Mouse (Mus musculus) cerebellum, adult 2 months (tissue): Measurements from ENCODE around the gene Psma4. TPM values are rescaled to one million over a fixed set of nuclear protein-coding genes. Genes with fewer than 3 reads are reported as not detected.

ENCODE experiments used
- DNase-seq, 2 experiments: peaks; one replicate each; pipeline ENCODE4 v3.0.0; 2021
- H3K27ac ChIP-seq: fragments of 200-500 bp; 2 replicates; pipeline ENCODE4 v1.5.1; 2012; ENCODE audit warnings: low read length, control low read depth, inconsistent platforms; ENCODE audit not compliant: insufficient read depth
- H3K27me3 ChIP-seq: fragments of 200-500 bp; 2 replicates; pipeline ENCODE4 v1.6.1; 2012; ENCODE audit warnings: inconsistent platforms, mild to moderate bottlenecking, low read length, moderate library complexity; ENCODE audit not compliant: control insufficient read depth, insufficient read depth
- H3K4me1 ChIP-seq: fragments of 200-500 bp; 2 replicates; pipeline ENCODE4 v1.6.1; 2011; ENCODE audit warnings: low read length; ENCODE audit not compliant: control insufficient read depth, insufficient read depth
- H3K4me3 ChIP-seq: fragments of 200-500 bp; replicated peaks from 2 replicates; pipeline ENCODE3; 2011; ENCODE audit warnings: mild to moderate bottlenecking, low read depth, low read length, control low read depth; ENCODE audit not compliant: insufficient read depth
- CTCF ChIP-seq: fragments of 200-500 bp; IDR thresholded peaks from 2 replicates; pipeline ENCODE4 v1.5.1; 2011; ENCODE audit warnings: low read depth, mild to moderate bottlenecking, control low read depth, low read length, moderate library complexity, borderline replicate concordance; ENCODE audit not compliant: insufficient read depth
- POLR2A ChIP-seq: fragments of 200-500 bp; IDR thresholded peaks from 2 replicates; pipeline ENCODE4 v1.6.1; 2011; ENCODE audit warnings: low read length, control low read depth, borderline replicate concordance; ENCODE audit not compliant: insufficient read depth
- WGBS: fragments of 180-500 bp; shearing (Covaris S2); methylation state at CpG from one replicate; pipeline ENCODE4 v1.1.7; 2018; 5-methylcytosine and 5-hydroxymethylcytosine counted together
- polyA plus RNA-seq: library from polyadenylated mRNA; depleted of rRNA; stranded (reverse); fragments of >200 nt; gene quantifications from 2 replicates; pipeline ENCODE4 v1.2.3, GENCODE M21; 2012; rRNA removed

Gene Psma4
- polyA plus RNA-seq, 1 experiment, result 148 TPM

GRCm38 (mm10) chr9:54994381-54994780, 43.8 kb downstream of the Psma4 start:
- no peak for DNase-seq
- no peaks in the 10 kb centered on the region for H3K4me1 ChIP-seq
- no peak overlapping the region for H3K4me3 ChIP-seq
- no peak overlapping the region for H3K27ac ChIP-seq
- H3K27me3 ChIP-seq, result no peaks in the 10 kb centered on the region
- TF ChIP-seq POLR2A (no peak), CTCF (no peak)
- WGBS, result 47% methylated on average over 3 of the region's 3 CpGs

- TF ChIP-seq POLR2A (no peak), CTCF (no peak)
- Histone ChIP-seq H3K27ac (no peak overlapping the region), H3K27me3 (no peaks in the 10 kb centered on the region), H3K4me3 (no peak overlapping the region), H3K4me1 (no peaks in the 10 kb centered on the region)
- 86% methylated on average over 3 of the region's 3 CpGs for WGBS
- no peak for DNase-seq
Observed at GRCm38 (mm10) chr9:54995645-54996044, 45.1 kb downstream of the Psma4 start.

- no peak for DNase-seq
- 80% methylated on average over 4 of the region's 4 CpGs for WGBS
- no peak for TF ChIP-seq CTCF
- TF ChIP-seq POLR2A, result no peak
- H3K4me1 ChIP-seq, result no peaks in the 10 kb centered on the region
- no peak overlapping the region for H3K27ac ChIP-seq
- H3K27me3 ChIP-seq, result no peaks in the 10 kb centered on the region; the same call in 1 of the 2 replicates
- H3K4me3 ChIP-seq, result no peak overlapping the region
Observed at GRCm38 (mm10) chr9:55003609-55004008, 53.0 kb downstream of the Psma4 start.

Other genes starting within 250 kb of the Psma4 start
- gene Wdr61, start 216.3 kb upstream of the Psma4 start, polyA plus RNA-seq, result 65.3 and 69.6 TPM in 2 replicates
- gene Crabp1, start 186.0 kb upstream of the Psma4 start, polyA plus RNA-seq, result 4.9 and 5.5 TPM in 2 replicates
- 28.0 and 30.1 TPM in 2 replicates for gene Ireb2, start 87.0 kb upstream of the Psma4 start, polyA plus RNA-seq
- gene Hykk, start 33.5 kb upstream of the Psma4 start, polyA plus RNA-seq, result 1.4 and 1.6 TPM in 2 replicates
- gene AY074887, start 208 bp downstream of the Psma4 start, polyA plus RNA-seq, result not detected in 2 replicates
- 0.05 and 0.22 TPM in 2 replicates for gene Chrna5, start 30.1 kb downstream of the Psma4 start, polyA plus RNA-seq
- gene Chrna3, start 75.8 kb downstream of the Psma4 start, polyA plus RNA-seq, result 2.6 TPM in 2 replicates
- gene Chrnb4, start 98.0 kb downstream of the Psma4 start, polyA plus RNA-seq, result 2.7 and 3.1 TPM in 2 replicates
- gene Ube2q2, start 198.1 kb downstream of the Psma4 start, polyA plus RNA-seq, result 54.5 and 54.9 TPM in 2 replicates